Comparison of ENCODE assay signal across 7 mouse cellular contexts in genomic region chr17:25579332-25580047, GRCm38 (mm10). TPM values are rescaled to one million over a fixed set of nuclear protein-coding genes. Genes with fewer than 3 reads are reported as not detected.
A peak's percentile ranks its signal among the peaks of the same experiment; 100 is the strongest.
DNase-seq lines count a peak whose midpoint lies in the region; ATAC-seq and TF ChIP-seq lines count a peak whose summit lies in the region.

No protein-coding gene starts in this region.

- H3K4me2 ChIP-seq in lung, postnatal 0 days (replicated peaks; ENCODE audit: low read depth, low read length), result peak overlapping the region; percentile 82
- H3K4me2 ChIP-seq in hindbrain, embryonic 14.5 days (replicated peaks), result peak overlapping the region; percentile 85
- peak overlapping the region; percentile 94 for H3K4me2 ChIP-seq in liver, embryonic 16.5 days (ENCODE audit: low read depth, low read length)

- ATAC-seq in lung, postnatal 0 days, result peak; percentile 76
- peak; percentile 52 for ATAC-seq in hindbrain, embryonic 14.5 days (ENCODE audit: low FRiP score)
- peak; percentile 37 for ATAC-seq in liver, embryonic 16.5 days (ENCODE audit: low read depth)

- H3K9ac ChIP-seq in lung, postnatal 0 days (replicated peaks; ENCODE audit: low read depth), result peak overlapping the region; percentile 55
- peak overlapping the region; percentile 71 for H3K9ac ChIP-seq in hindbrain, embryonic 14.5 days
- H3K9ac ChIP-seq in liver, embryonic 16.5 days (ENCODE audit: low read depth, low read length), result peak overlapping the region; percentile 81

- no peaks in the 10 kb centered on the region for H3K36me3 ChIP-seq in lung, postnatal 0 days (ENCODE audit: insufficient read depth, low read length)
- H3K36me3 ChIP-seq in embryonic facial prominence, embryonic 10.5 days (replicated peaks), result peaks cover 10% of the 10 kb centered on the region
- H3K36me3 ChIP-seq in hindbrain, embryonic 14.5 days (replicated peaks; ENCODE audit: control insufficient read depth, insufficient read depth), result no peaks in the 10 kb centered on the region
- no peaks in the 10 kb centered on the region for H3K36me3 ChIP-seq in liver, embryonic 16.5 days (ENCODE audit: control insufficient read depth, insufficient read depth)

- no peak for TF ChIP-seq EP300 in lung, postnatal 0 days (IDR thresholded peaks at IDR 0.05)

- peak overlapping the region; percentile 68 for H3K4me3 ChIP-seq in lung, postnatal 0 days (ENCODE audit: low read depth, low read length)
- H3K4me3 ChIP-seq in embryonic facial prominence, embryonic 10.5 days, result peak overlapping the region; percentile 76
- peak overlapping the region; percentile 56 for H3K4me3 ChIP-seq in hindbrain, embryonic 14.5 days (replicated peaks; ENCODE audit: low read length)
- H3K4me3 ChIP-seq in liver, embryonic 16.5 days (ENCODE audit: low read depth, low read length), result peak overlapping the region; percentile 81

- H3K4me1 ChIP-seq in lung, postnatal 0 days (ENCODE audit: insufficient read depth, low read depth, low read length), result peaks cover 8% of the 10 kb centered on the region; the same call in 1 of the 2 replicates
- peaks cover 53% of the 10 kb centered on the region for H3K4me1 ChIP-seq in embryonic facial prominence, embryonic 10.5 days
- H3K4me1 ChIP-seq in hindbrain, embryonic 14.5 days (replicated peaks; ENCODE audit: control insufficient read depth, insufficient read depth, low read length), result peaks cover 14% of the 10 kb centered on the region
- H3K4me1 ChIP-seq in liver, embryonic 16.5 days (ENCODE audit: control insufficient read depth, low read depth, low read length), result peaks cover 16% of the 10 kb centered on the region

- no peak for TF ChIP-seq CTCF in lung, postnatal 0 days (IDR thresholded peaks at IDR 0.05)

- H3K27ac ChIP-seq in lung, postnatal 0 days (ENCODE audit: low read length), result peak overlapping the region; percentile 6; the same call in 1 of the 2 replicates
- H3K27ac ChIP-seq in embryonic facial prominence, embryonic 10.5 days (replicated peaks), result peak overlapping the region; percentile 91
- peak overlapping the region; percentile 76 for H3K27ac ChIP-seq in hindbrain, embryonic 14.5 days
- H3K27ac ChIP-seq in liver, embryonic 16.5 days (ENCODE audit: low read length), result peak overlapping the region; percentile 50; the same call in 1 of the 2 replicates

- no peaks in the 10 kb centered on the region for H3K9me3 ChIP-seq in lung, postnatal 0 days (ENCODE audit: low read length)
- no peaks in the 10 kb centered on the region for H3K9me3 ChIP-seq in embryonic facial prominence, embryonic 10.5 days
- no peaks in the 10 kb centered on the region for H3K9me3 ChIP-seq in hindbrain, embryonic 14.5 days (ENCODE audit: control insufficient read depth, low read length)
- no peaks in the 10 kb centered on the region for H3K9me3 ChIP-seq in liver, embryonic 16.5 days (replicated peaks; ENCODE audit: control insufficient read depth, low read length)

- H3K27me3 ChIP-seq in lung, postnatal 0 days (replicated peaks; ENCODE audit: insufficient read depth, low read length), result no peaks in the 10 kb centered on the region
- H3K27me3 ChIP-seq in embryonic facial prominence, embryonic 10.5 days (replicated peaks; ENCODE audit: low read depth, poor library complexity, severe bottlenecking), result peaks cover 21% of the 10 kb centered on the region
- no peaks in the 10 kb centered on the region for H3K27me3 ChIP-seq in hindbrain, embryonic 14.5 days (ENCODE audit: control insufficient read depth, insufficient read depth, low read length)
- no peaks in the 10 kb centered on the region; the same call in none of the 2 replicates for H3K27me3 ChIP-seq in liver, embryonic 16.5 days (ENCODE audit: control insufficient read depth, insufficient read depth, low read depth, low read length)

- peak; percentile 61 for DNase-seq in lung, postnatal 0 days (ENCODE audit: low spot score)
- DNase-seq in lung, postnatal 14 days, result no peak
- DNase-seq in embryonic facial prominence, embryonic 10.5 days (ENCODE audit: low spot score), result no peak
- no peak for DNase-seq in hindbrain, embryonic 14.5 days (ENCODE audit: low spot score)
- DNase-seq in ovary, adult 18-20 months (ENCODE audit: low spot score), result no peak
- DNase-seq in testis, postnatal 14 days (ENCODE audit: low spot score), result no peak

- 5% methylated on average over 21 of the region's 21 CpGs for WGBS in lung, postnatal 0 days
- 7% methylated on average over 21 of the region's 21 CpGs for WGBS in embryonic facial prominence, embryonic 10.5 days
- 8% methylated on average over 21 of the region's 21 CpGs for WGBS in hindbrain, embryonic 14.5 days
- 6% methylated on average over 21 of the region's 21 CpGs for WGBS in liver, embryonic 16.5 days (ENCODE audit: insufficient replicate concordance)

RNA-seq across cellular contexts. Expression of gene Lmf1, which starts 0.6 kb away (rescaled TPM):
- 16.5 and 16.6 TPM in 2 replicates for polyA plus RNA-seq in lung, postnatal 0 days (2015; fragmentation: Nextera tagmentation; extraction: Ambion mirVana)
- 26.3 and 26.6 TPM in 2 replicates for polyA plus RNA-seq in embryonic facial prominence, embryonic 10.5 days (2016; fragmentation: Nextera tagmentation; extraction: Ambion mirVana)
- 22.4 and 24.9 TPM in 2 replicates for polyA plus RNA-seq in hindbrain, embryonic 14.5 days (2014; fragmentation: Nextera tagmentation; extraction: Ambion mirVana)
- 11.4 and 13.4 TPM in 2 replicates for polyA plus RNA-seq in liver, embryonic 16.5 days (2015; fragmentation: Nextera tagmentation; extraction: Ambion mirVana)

RNA-seq across cellular contexts. Expression of gene Sox8, which starts 9.0 kb away (rescaled TPM):
- polyA plus RNA-seq in lung, postnatal 0 days (2015; fragmentation: Nextera tagmentation; extraction: Ambion mirVana), result 0.19 and 0.24 TPM in 2 replicates
- 12.5 and 13.1 TPM in 2 replicates for polyA plus RNA-seq in embryonic facial prominence, embryonic 10.5 days (2016; fragmentation: Nextera tagmentation; extraction: Ambion mirVana)
- polyA plus RNA-seq in hindbrain, embryonic 14.5 days (2014; fragmentation: Nextera tagmentation; extraction: Ambion mirVana), result 18.5 and 20.1 TPM in 2 replicates
- polyA plus RNA-seq in liver, embryonic 16.5 days (2015; fragmentation: Nextera tagmentation; extraction: Ambion mirVana), result 0.14 and 0.34 TPM in 2 replicates

Comparison
In these comparisons a context has a peak if more than half of its experiments do, and no peak if none do; other contexts are left out.
1. H3K27ac ChIP-seq: peak in every context shown above with its lines; median percentile 91 in embryonic facial prominence, embryonic 10.5 days; 76 in hindbrain, embryonic 14.5 days; 50 in liver, embryonic 16.5 days; 6 in lung, postnatal 0 days.
2. RNA of gene Sox8, which starts 9.0 kb away (polyA plus RNA-seq): 18.5 to 20.1 TPM in hindbrain, embryonic 14.5 days and 12.5 to 13.1 TPM in embryonic facial prominence, embryonic 10.5 days; 0.14 to 0.34 TPM in liver, embryonic 16.5 days and 0.19 to 0.24 TPM in lung, postnatal 0 days; every median in the first group is over 10 times any median in the second.
3. Peak in every context shown above with its lines, with median percentiles within 50 percentile points of each other: ATAC-seq, H3K4me2 ChIP-seq, H3K4me3 ChIP-seq and H3K9ac ChIP-seq.